Mouse (Mus musculus) adipocyte (in vitro differentiated cells): ENCODE measurements at regions not wholly inside any gene's neighbourhood (a gene's known extent, or its start where the extent isn't known, plus 50 kb on each side); places are given as distances from the start of the nearest gene placed in this dataset.

Experiments used
- DNase-seq: peaks from one replicate; pipeline ENCODE4 v3.0.0-alpha.2; 2016; ENCODE audit warnings: low spot score

DNA sequence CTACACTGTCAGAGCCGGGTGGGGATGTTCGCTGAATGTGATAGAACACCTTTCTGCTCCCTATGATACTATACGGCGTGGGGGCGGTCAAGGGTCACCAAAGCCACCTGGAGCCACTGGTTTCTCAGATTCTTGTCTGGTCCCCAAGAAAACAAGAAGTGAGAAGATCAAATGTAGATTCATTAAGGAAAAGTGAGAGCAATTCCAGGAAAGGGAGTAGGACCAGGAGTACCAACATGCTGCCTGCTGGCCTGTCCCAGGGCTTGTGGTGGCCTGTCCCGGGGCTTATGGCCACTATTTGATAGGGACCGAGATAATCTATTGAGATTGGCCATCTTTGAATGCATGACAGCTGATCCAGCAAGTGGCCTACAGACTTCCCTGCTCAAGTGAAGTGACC lies 58.8 kb upstream of the Fut8 start:
- DNase-seq, result no peak

DNA sequence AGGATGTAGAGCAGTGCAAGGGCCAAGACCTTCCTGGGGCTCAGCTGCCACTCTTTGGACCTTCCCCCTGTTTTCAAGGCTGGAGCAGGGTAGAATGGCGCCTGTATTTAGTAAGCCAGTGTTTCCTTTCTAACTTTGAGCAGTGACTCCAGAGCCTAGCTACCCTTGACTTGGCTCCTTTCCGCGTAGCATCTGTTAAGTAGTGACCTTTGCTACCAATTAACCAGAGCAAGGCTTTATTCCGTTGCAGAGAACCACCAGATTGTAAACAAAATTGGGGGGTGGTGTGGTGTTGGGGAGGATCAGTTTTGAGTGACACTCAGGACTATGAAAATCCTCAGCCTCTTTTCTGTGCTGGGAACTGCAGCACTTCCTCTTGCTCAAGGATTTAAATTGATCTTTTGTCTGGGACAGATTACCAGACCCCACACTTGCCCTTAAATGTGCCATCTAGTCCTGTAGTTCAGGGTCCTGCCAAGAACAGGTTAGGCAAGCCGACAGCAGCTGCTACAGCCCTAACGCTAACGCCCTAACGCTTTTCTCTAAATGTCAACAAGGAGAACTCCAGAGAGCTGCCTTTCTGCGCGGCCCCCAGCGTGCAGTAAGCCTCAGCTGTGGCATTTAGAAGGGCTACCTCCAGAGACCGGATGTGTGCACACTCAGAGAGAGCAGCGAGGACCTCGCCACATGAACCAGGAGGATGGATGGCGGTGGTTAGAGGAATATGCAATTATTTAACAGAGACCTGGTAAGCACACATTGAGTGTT lies 59.9 kb upstream of the Fut8 start:
- peak; percentile 33 for DNase-seq

DNA sequence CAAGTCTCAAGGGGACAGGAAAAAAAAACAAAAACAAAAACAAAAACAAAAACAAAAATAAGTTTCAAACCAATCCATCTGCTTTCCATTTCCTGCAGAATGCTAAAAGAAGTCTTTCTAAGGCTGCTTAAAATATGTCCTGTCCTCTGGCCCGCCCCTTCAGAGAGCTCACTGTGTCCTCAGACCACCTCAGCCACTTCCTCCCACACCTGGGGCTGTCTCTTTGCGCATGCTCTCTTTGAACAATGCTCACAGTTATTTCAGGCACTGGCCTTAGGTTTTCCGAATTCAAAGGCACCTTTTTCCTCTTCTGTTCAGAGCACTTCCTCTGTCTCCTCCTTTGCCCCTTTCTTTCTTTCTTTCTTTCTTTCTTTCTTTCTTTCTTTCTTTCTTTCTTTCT lies 60.6 kb upstream of the Fut8 start:
- DNase-seq, result no peak

DNA sequence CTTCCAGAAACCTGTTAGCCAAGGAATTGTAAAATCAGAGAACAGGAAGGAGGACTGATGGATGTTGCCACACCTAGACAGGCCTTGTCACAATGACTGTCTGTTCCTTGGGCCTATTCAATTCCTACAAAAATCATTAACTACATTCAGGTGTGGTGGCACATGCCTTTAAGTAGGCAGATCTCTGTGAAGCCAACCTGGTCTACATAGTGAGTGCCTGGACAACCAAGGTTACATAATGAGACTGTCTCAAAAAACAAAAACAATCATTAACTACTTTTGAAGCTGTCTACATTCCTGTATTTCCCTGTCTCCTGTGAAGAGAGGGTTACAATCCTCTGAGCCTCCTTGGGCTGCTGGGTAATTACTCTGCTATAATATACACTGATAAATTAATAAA lies 63.9 kb upstream of the Fut8 start:
- no peak for DNase-seq

DNA sequence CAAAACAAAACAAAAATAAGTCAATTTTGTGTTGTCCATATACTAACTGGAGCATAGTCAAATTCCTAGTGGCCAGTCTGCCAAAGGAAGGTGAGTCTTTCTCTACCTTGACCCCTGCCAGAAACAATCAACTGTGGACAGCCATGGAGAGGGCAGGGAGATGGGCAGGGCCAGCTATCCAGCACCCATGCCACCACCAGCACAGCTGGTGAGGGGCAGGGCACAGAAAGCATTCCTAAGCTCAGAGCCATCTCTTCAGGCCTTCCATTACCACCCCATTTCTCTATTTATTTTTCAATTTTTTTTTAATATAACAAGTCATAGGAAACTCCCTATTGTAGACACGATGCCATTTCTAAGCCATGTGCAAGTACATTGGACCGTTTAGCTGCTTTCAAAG lies 65.4 kb upstream of the Fut8 start:
- no peak for DNase-seq

DNA sequence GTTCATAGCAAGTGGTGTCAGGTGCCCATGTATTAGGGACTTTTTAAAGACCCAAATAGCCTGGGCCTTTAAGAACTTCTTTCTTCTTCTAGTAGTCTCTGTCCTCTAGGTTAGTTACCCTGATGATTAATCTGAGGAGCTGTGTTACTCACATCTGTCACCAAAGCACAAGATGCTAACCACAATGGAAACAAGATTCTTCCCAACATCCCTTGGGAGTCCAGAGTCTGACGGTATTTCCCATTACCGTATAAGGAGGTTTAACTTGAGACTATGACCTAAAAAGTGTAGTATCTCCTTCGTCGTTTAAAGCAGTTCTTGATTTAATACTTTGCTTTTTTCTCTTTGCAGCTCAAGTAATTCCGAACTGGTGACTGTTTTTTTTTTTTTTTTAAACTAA lies 67.7 kb upstream of the Fut8 start:
- no peak for DNase-seq

DNA sequence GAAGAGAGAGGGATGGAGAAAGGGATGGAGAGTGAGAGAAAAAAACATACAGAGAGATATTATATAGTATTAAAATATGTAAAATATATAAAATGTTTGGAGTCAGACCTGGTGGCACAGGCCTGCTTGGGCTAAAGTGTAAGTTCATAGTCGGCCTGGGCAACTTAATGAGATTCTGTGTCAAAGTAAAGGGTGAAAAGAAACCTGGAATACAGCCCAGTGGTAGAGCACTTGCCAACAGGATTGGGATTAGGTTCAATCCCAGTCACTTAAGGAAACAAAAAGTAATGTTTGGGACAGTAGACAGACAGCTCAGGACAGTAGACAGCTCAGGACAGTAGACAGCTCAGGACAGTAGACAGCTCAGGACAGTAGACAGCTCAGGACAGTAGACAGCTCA lies 69.6 kb upstream of the Fut8 start:
- DNase-seq, result peak; percentile 45

DNA sequence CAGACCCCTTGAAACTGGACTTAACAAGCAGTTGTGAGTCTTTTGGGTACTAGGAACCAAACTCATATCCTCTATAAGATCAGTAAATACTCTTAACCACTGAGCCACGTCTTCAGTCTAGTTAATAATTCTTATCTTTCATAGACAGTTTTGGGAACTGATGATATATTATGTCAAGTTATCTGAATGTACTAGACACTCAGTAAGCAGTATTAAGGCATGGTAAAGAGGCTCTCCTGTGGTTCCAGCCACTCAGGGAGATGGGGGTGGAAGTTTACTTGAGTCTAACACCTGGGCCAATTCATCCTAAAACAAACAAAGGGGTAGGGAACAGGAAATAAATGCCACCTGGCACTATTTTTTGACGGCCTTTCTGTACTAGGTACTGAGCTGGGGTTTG lies 81.2 kb upstream of the Fut8 start:
- DNase-seq, result no peak

DNA sequence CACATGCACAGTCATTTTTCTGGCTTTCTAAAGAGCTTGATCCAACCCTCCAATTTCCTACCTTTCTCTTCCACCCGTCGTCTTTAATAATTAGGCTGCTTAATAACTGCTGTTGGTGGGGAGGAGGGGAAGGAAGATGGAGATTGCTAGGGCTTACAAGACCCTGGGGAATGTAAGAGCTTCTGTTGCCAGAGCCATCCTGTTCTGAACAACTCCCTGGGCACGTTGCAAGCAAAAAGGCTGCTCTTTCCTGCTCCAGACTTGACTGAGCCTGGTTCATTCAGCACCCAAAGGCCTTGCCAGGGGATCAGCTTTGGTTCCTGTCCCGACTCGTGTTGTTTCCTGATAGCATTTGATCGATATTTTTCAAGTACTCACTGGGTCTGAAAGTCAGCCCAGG lies 82.3 kb upstream of the Fut8 start:
- DNase-seq, result no peak

DNA sequence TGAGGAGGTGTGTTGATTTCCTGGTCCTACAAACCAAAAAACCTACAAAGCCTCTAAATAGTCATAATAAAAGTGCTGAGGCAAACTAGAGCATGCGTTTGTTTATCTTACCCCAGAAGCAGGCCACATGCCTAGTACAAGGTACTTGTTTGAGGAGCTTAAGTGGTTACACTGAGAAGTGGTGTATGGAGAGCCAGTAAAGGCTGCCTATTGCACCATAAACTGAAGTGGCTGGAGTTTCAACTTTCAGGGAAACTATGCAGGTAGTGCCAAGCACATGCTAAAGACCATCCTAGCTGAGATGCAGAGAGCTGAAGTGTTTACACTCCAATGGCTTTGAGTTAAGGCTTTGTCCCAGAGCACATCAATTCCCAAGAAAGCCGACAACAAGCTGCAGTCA lies 86.5 kb upstream of the Fut8 start:
- no peak for DNase-seq

DNA sequence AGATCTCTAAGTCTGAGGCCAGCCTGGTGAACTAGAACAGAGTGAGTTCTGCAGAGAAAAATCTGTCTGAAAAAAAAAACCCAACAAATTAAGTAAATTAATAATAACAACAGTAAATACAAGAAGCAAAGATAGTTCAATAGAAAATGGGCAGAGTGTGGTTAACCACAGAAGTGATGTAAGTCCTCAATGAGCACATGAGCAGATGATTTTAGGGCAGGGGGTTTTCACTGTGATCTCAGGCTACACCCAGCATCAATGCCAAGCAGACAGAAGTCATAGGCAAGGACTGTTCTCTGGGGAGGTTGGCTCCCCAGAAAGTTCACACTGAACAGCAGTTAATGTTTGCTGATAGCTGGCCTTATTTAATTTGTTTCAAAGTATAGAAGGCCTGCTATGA lies 88.1 kb upstream of the Fut8 start:
- DNase-seq, result no peak

DNA sequence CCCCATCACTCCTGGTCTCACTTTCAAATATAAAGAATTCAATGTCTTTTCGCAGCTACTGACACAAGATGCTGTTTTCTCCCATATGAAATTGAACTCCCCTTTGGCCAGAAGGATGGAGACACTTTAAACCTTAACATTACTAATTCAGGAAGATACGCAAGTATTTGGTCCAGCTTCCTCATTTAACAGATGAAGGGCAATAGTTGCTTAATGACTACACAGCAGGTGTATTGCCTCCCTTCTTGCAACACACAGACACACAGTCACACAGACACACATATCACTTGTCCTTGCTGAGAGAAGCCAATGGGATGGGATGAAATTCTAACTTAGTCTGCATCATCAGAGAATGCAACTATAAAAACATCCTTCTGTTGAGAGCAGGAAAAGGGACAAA lies 89.8 kb upstream of the Fut8 start:
- DNase-seq, result no peak

DNA sequence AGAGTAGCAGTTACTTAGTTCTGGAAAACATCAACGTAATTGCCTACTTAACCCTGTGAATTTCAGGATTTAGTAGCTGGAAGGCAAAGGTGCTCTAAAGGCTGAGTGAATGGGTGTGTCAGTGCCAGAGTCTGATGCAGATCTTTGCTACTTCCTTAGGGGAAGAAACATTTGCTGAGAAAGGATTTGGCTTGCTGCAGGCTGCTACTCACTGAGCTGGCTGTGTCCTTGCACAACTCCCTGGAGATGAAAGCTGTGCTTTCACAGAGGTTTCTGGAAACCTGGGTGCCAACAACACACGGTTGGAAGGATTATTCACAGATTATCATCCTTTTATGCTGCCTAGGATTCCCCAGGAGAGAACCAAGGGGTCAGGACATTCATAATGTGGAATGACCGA lies 94.0 kb upstream of the Fut8 start:
- no peak for DNase-seq

DNA sequence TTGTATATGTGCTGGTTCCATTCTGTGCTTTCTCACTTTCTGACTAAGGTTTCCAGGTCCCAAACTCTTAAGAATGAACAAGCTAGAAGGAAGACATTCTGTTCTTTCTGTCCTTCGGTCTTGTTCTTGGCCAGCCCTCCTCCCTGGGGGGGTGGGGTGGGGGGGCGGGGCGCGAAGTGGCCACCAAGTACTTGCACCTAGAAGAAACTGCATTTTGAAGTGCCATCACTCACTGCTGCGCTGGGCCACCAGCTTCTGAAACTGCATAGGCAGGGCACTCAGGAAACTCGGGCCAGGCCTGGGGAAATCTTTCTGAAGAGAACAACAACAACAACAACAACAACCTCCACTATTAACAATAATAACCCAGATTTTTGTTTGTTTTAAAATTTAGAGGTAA lies 94.4 kb upstream of the Fut8 start:
- no peak for DNase-seq

DNA sequence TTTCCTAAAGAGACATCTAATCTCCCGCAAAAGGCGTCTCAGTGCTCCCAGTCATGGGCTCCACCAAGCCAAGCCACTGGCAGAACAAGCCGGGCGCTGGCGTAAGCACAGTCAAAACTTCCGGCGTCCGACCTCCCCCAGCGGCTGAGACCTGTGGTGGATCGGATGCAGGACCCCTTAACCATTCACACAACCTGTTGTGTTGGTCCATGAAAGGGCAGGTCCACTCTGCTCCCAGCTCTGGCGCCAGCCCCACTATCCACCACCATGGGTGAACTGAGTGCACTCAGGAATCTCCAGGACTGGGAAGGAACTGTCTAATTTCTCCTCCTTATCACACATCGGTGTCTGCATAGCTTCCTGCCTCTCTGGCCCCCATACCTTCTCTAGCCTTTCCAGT lies 94.8 kb upstream of the Fut8 start:
- DNase-seq, result no peak

DNA sequence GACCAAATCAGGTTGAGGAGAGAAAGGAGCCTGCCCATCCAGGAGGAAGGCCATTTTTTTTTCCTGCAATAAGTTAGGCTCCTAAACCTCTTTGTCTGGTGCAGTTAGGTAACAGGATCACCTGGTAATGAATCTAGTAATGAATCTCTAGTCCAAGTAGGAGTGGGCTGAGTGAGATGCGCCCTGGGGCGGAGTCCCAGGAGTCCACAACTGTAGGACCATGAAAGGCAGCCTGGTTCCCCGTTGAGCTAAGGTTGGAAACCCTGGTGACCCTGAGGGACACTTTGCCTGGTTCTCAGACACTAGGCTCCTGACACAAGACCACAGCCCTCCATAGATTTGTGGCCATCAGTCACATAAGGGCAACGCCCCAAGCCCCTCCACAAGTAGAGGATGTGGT lies 95.7 kb upstream of the Fut8 start:
- no peak for DNase-seq

DNA sequence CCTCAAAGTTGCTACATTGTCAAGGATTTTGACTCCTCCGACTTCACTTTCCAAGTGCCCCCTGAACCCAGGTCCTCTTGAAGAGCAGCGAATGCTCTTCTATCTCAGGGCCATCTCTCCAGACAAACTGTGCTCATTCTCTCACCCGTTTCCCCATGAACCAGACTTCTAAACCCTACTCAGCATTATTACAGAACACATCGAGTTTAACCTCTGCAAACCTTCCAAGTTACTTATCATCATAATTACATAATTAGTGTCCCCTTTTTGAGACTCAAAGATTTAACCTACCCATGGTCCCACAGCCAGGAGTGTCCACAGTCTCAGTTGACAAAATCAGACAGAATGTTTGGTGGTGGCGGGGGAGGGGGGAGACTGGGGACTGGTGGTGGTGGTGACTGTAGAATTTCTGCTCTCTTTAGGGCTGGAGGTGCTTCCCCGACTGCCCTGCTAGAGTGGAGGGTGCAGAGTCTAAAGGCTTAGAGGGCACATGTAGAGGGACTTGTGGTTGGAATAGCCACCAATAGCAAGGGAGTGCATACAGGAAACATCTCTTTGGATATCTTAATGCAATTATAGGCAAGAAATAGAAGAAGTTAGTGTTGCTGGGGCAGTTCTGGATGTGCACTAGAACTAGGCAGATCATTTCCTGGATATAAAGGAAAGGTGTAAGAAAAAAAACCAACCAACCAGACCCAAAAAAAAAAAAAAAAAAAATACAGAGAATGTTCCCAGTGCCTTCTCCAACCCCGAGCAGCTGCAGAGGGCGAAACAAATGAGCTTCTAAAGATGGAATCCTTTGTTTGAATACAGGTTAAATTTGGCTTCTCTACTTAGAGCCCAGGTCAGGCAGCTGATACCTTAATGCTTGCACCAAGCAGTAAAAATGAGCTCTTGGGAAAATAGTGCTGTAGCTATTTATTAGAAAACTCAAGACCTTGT lies 96.4 kb upstream of the Fut8 start:
- no peak for DNase-seq

DNA sequence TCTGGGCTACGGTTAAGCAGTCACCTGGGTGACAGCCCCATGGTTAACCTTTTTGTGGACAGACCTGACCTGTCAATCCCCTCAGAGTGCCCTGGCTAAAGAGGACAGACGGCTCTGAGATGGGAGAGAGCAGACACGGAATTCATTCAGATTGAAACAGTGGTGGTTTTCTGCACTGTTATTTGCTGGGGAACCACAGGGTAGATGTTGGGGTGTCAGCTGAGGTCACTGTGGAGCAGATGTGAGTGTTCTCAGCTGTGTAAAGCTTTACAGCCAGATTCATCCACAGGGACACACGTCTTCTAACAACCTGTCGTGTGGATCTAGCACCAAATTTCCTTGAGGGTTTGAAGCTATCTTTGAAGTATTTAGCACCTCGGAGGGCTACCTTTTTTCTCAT lies 97.3 kb upstream of the Fut8 start:
- no peak for DNase-seq

DNA sequence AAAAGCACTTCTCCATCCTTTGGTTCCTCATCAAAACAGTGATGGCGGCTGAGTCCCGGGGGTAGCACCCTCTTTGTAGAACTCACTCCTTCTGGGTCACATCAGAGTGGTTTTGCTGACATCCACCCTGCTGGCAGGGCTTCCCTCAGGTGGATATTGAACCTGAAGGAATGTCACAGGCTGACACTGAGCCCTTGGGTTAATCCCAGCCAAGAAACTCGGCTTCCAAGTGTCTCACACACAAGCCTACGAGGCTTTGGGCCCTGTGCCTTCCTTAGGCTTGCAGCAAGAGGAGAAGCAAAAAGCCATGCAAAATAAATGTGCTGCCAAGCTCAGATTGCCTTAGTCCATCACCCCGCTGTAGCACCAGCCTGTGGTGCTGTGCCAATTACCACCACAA lies 97.8 kb upstream of the Fut8 start:
- DNase-seq, result peak; percentile 84

DNA sequence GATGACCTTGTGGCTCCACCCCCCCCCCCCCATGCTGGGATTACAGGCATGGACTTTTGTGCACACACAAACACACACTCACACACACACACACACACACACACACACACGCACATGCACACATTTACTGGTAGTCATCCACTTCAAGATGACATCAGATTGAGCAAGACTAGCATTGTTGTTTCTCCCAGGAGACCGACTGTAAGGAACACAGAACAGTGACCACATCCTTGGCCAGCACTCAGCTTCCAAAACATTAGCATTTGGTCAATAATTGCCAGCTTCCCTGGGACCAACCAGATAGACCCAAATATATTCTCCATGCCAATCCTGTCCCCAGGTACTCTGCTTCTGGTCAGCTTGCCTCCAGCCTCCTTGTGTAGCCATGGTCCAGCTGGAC lies 98.2 kb upstream of the Fut8 start:
- DNase-seq, result peak; percentile 85

DNA sequence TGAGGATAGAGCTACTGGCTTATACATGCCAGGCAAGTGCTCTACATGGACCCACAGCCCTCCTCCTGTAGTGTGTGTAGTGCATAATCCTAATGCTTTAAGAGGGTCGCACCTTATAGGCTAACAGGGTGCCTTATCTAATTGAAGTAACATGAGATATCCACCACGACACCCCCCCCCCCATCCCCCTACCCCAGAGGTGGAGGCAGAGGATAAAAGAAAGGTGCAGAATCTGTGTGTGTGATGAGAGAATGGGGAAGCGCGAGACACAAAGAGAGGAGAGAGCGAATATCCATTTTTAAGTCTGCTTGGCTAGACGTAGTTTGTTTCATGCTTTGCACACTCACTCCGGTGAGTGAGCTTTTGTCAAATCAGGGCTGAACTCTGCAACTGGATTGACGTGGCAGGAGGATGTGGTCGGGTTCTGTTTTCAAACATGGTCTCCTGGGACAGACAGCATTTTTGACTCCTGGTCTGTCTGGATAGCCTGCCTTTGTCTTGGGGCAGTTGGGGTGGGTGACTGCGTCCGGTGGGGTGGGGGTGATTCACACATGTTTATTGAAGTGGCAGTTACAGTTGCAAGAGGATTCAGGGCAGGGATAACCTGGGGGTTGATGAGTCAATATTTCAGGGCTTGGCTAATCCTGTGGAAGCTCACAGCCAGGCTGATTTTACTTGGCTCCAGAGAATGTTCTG lies 99.3 kb upstream of the Fut8 start:
- peak; percentile 53 for DNase-seq

DNA sequence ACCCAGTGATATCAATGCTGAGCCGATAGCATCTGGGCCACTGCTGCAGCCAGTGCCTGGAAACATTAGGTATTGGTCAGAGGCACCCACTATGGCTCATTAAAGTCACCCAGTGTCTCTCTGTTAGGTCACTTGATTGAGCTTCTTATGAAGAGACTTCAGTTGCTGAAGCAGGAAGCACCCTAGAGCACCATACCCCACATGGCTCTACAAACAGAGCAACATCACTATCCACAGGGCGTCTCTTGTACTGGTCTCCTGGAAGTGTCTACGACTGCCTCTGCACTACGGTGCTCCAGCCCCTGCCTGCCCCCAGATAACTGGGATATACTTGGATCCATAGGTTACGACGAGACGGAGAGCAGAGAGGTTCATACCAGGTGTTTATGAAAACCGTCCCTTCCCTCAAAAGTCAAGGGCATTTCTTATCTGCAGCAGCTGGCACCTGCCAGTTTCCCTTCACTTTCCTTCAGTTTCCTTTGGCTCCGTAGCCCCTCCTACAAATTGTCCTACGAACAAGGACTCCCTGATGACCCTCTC lies 100.6 kb upstream of the Fut8 start:
- no peak for DNase-seq

DNA sequence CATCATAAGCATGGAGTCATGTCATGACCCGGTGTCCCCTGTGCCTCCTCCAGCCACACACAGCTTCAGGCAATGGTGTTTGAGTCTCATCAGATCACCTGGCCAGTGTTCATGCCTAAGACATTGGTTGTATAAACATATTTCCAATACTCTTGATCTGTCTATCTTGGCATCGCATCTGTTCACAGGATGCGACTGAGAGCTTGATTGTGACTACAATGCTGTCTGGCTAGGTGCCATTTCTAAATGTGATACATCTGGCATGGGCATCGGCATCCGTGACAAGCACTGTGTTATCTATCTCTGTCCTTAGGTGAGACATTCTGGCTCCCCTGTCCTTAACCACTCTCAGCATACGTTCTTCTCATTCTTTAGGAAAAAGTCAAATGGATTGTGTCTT lies 102.3 kb upstream of the Fut8 start:
- DNase-seq, result no peak
